Mouse (Mus musculus): ENCODE measurements around the gene Srsf12. TPM values are rescaled to one million over a fixed set of nuclear protein-coding genes. Genes with fewer than 3 reads are reported as not detected.

The Srsf12 gene
- polyA plus RNA-seq, 1 experiment from 2014 or later: 54.4 TPM

Other genes starting within 250 kb of the Srsf12 start
- gene Rragd, start 226.0 kb upstream of the Srsf12 start, polyA plus RNA-seq (2014; fragmentation: Nextera tagmentation; extraction: Ambion mirVana): 29.1 and 34.4 TPM in 2 replicates
- gene Ube2j1, start 177.6 kb upstream of the Srsf12 start, polyA plus RNA-seq (2014; fragmentation: Nextera tagmentation; extraction: Ambion mirVana): 49.7 and 61.6 TPM in 2 replicates
- gene Gabrr2, start 146.0 kb upstream of the Srsf12 start, polyA plus RNA-seq (2014; fragmentation: Nextera tagmentation; extraction: Ambion mirVana): 0.35 and 0.74 TPM in 2 replicates
- gene Gabrr1, start 76.5 kb upstream of the Srsf12 start, polyA plus RNA-seq (2014; fragmentation: Nextera tagmentation; extraction: Ambion mirVana): 0.78 and 0.80 TPM in 2 replicates
- gene Pm20d2, start 19.3 kb upstream of the Srsf12 start, polyA plus RNA-seq (2014; fragmentation: Nextera tagmentation; extraction: Ambion mirVana): 1.9 and 2.3 TPM in 2 replicates
- 73.5 and 83.2 TPM in 2 replicates for gene Pnrc1, start 81.2 kb downstream of the Srsf12 start, polyA plus RNA-seq (2014; fragmentation: Nextera tagmentation; extraction: Ambion mirVana)
- 23.9 and 30.5 TPM in 2 replicates for gene Rngtt, start 101.3 kb downstream of the Srsf12 start, polyA plus RNA-seq (2014; fragmentation: Nextera tagmentation; extraction: Ambion mirVana)

Measured in midbrain, embryonic 14.5 days (tissue).